Mouse (Mus musculus) embryonic facial prominence, embryonic 13.5 days (tissue): Measurements from ENCODE around the gene Lyz1. TPM values are rescaled to one million over a fixed set of nuclear protein-coding genes. Genes with fewer than 3 reads are reported as not detected.
"Not testable (repeated sequence)": the region's sequence is repeated elsewhere in the genome, so short reads cannot be mapped to it uniquely, and the experiment has no call there.

Experiments used
- ATAC-seq: fragments of 200-750 bp; cut with Nextera tagmentation; 2 replicates; pipeline ENCODE4 v1.8.0; 2017; ENCODE audit warnings: low read depth; ENCODE audit not compliant: insufficient number of reproducible peaks, insufficient read depth, low FRiP score, low TSS enrichment
- H3K27ac ChIP-seq: fragments of 300-500 bp; sonication (generic); 2 replicates; pipeline ENCODE4 v1.5.1; 2015; ENCODE audit warnings: moderate library complexity, mild to moderate bottlenecking, inconsistent platforms
- H3K27me3 ChIP-seq: fragments of 300-500 bp; sonication (generic); 2 replicates; pipeline ENCODE4 v1.6.1; 2015; ENCODE audit warnings: mild to moderate bottlenecking, inconsistent platforms
- H3K36me3 ChIP-seq: fragments of 300-500 bp; sonication (generic); 2 replicates; pipeline ENCODE4 v1.6.1; 2015; ENCODE audit warnings: mild to moderate bottlenecking, inconsistent platforms
- H3K4me1 ChIP-seq: fragments of 300-500 bp; sonication (generic); 2 replicates; pipeline ENCODE4 v1.6.1; 2015; ENCODE audit warnings: inconsistent platforms
- H3K4me2 ChIP-seq: fragments of 300-500 bp; sonication (generic); 2 replicates; pipeline ENCODE4 v1.6.1; 2015; ENCODE audit warnings: moderate library complexity, mild to moderate bottlenecking, inconsistent platforms
- H3K4me3 ChIP-seq: fragments of 300-500 bp; sonication (generic); 2 replicates; pipeline ENCODE4 v1.5.1; 2015; ENCODE audit warnings: mild to moderate bottlenecking, inconsistent platforms
- H3K9ac ChIP-seq: fragments of 300-500 bp; sonication (generic); 2 replicates; pipeline ENCODE4 v1.6.1; 2015; ENCODE audit warnings: mild to moderate bottlenecking, inconsistent platforms
- H3K9me3 ChIP-seq: fragments of 300-500 bp; sonication (generic); 2 replicates; pipeline ENCODE4 v1.6.1; 2016; ENCODE audit warnings: inconsistent platforms
- WGBS: fragments of 180-500 bp; shearing (Covaris S2); methylation state at CpG from one replicate; pipeline ENCODE4 v1.1.7; 2015; ENCODE audit warnings: mixed read lengths; 5-methylcytosine and 5-hydroxymethylcytosine counted together
- polyA plus RNA-seq: library from polyadenylated mRNA; unstranded; fragments of >200 nt; fragmentation: Nextera tagmentation; extraction: Ambion mirVana; gene quantifications from 2 replicates; pipeline ENCODE4 v1.2.1, GENCODE M21; 2015

Lyz1 gene
- polyA plus RNA-seq, 1 experiment from 2014 or later, result not detected

- Histone ChIP-seq H3K9ac (no peak overlapping the region), H3K9me3 (no peaks in the 10 kb centered on the region), H3K27ac (no peak overlapping the region), H3K4me2 (no peak overlapping the region), H3K36me3 (no peaks in the 10 kb centered on the region), H3K4me3 (no peak overlapping the region), H3K4me1 (no peaks in the 10 kb centered on the region), H3K27me3 (no peaks in the 10 kb centered on the region)
- ATAC-seq, result no peak
- 87% methylated on average over 8 of the region's 8 CpGs for WGBS
These were observed 19.5 kb upstream of the Lyz1 start for GRCm38 (mm10) chr10:117312168-117312567.

GRCm38 (mm10) chr10:117304371-117304770 lies 11.7 kb upstream of the Lyz1 start:
- H3K9me3 ChIP-seq, result no peaks in the 10 kb centered on the region
- ATAC-seq, result no peak
- no peaks in the 10 kb centered on the region for H3K36me3 ChIP-seq
- no peak overlapping the region for H3K27ac ChIP-seq
- H3K4me3 ChIP-seq, result no peak overlapping the region
- H3K4me1 ChIP-seq, result no peaks in the 10 kb centered on the region
- WGBS, result 92% methylated on average over 5 of the region's 5 CpGs
- H3K9ac ChIP-seq, result no peak overlapping the region
- no peaks in the 10 kb centered on the region for H3K27me3 ChIP-seq
- H3K4me2 ChIP-seq, result no peak overlapping the region

GRCm38 (mm10) chr10:117301688-117302087 lies 9.0 kb upstream of the Lyz1 start:
- Histone ChIP-seq H3K4me1 (no peaks in the 10 kb centered on the region), H3K27ac (no peak overlapping the region), H3K4me3 (no peak overlapping the region), H3K9me3 (no peaks in the 10 kb centered on the region), H3K4me2 (no peak overlapping the region), H3K36me3 (no peaks in the 10 kb centered on the region), H3K9ac (no peak overlapping the region), H3K27me3 (no peaks in the 10 kb centered on the region)
- ATAC-seq, result no peak
- 84% methylated on average over 1 of the region's 1 CpGs for WGBS

GRCm38 (mm10) chr10:117299901-117300520 lies 7.3 kb upstream of the Lyz1 start:
- ATAC-seq, result no peak

GRCm38 (mm10) chr10:117299106-117299505 lies 6.4 kb upstream of the Lyz1 start:
- WGBS, result 87% methylated on average over 4 of the region's 4 CpGs
- ATAC-seq, result no peak
- H3K4me2 ChIP-seq, result no peak overlapping the region
- H3K4me3 ChIP-seq, result no peak overlapping the region
- no peak overlapping the region for H3K27ac ChIP-seq
- no peak overlapping the region for H3K9ac ChIP-seq
- H3K4me1 ChIP-seq, result no peaks in the 10 kb centered on the region
- H3K27me3 ChIP-seq, result no peaks in the 10 kb centered on the region
- H3K9me3 ChIP-seq, result no peaks in the 10 kb centered on the region
- no peaks in the 10 kb centered on the region for H3K36me3 ChIP-seq

More at GRCm38 (mm10) chr10:117299901-117300520, 7.3 kb upstream of the Lyz1 start:
- H3K4me1 ChIP-seq, result no peaks in the 10 kb centered on the region
- H3K4me3 ChIP-seq, result no peak overlapping the region
- H3K4me2 ChIP-seq, result no peak overlapping the region
- no peaks in the 10 kb centered on the region for H3K9me3 ChIP-seq
- WGBS, result 79% methylated on average over 5 of the region's 5 CpGs
- no peaks in the 10 kb centered on the region for H3K36me3 ChIP-seq
- H3K9ac ChIP-seq, result no peak overlapping the region
- no peaks in the 10 kb centered on the region for H3K27me3 ChIP-seq
- H3K27ac ChIP-seq, result no peak overlapping the region

GRCm38 (mm10) chr10:117298336-117298735 lies 5.7 kb upstream of the Lyz1 start:
- no peak overlapping the region for H3K4me3 ChIP-seq
- 76% methylated on average over 6 of the region's 6 CpGs for WGBS
- H3K9ac ChIP-seq, result no peak overlapping the region
- H3K27ac ChIP-seq, result no peak overlapping the region
- no peak overlapping the region for H3K4me2 ChIP-seq
- no peaks in the 10 kb centered on the region for H3K36me3 ChIP-seq
- ATAC-seq, result no peak
- no peaks in the 10 kb centered on the region for H3K4me1 ChIP-seq
- H3K9me3 ChIP-seq, result no peaks in the 10 kb centered on the region
- H3K27me3 ChIP-seq, result no peaks in the 10 kb centered on the region

- H3K4me1 ChIP-seq, H3K9ac ChIP-seq, ATAC-seq, H3K27me3 ChIP-seq, H3K4me3 ChIP-seq, H3K36me3 ChIP-seq, H3K9me3 ChIP-seq, H3K4me2 ChIP-seq, H3K27ac ChIP-seq: not testable (repeated sequence)
- 88% methylated on average over 6 of the region's 6 CpGs for WGBS
These were observed 1.7 kb downstream of the Lyz1 start for GRCm38 (mm10) chr10:117290936-117291335.

- H3K9me3 ChIP-seq, result no peaks in the 10 kb centered on the region
- no peak overlapping the region for H3K4me2 ChIP-seq
- no peak overlapping the region for H3K9ac ChIP-seq
- no peak overlapping the region for H3K27ac ChIP-seq
- no peak for ATAC-seq
- no peak overlapping the region for H3K4me3 ChIP-seq
- H3K36me3 ChIP-seq, result no peaks in the 10 kb centered on the region
- H3K4me1 ChIP-seq, result no peaks in the 10 kb centered on the region
- WGBS, result 44% methylated on average over 6 of the region's 6 CpGs
- H3K27me3 ChIP-seq, result no peaks in the 10 kb centered on the region
These were observed 2.4 kb downstream of the Lyz1 start for GRCm38 (mm10) chr10:117290046-117290870.

GRCm38 (mm10) chr10:117289034-117289505 lies 3.6 kb downstream of the Lyz1 start:
- not testable (repeated sequence) for ATAC-seq, H3K4me1 ChIP-seq, H3K4me2 ChIP-seq, H3K9ac ChIP-seq, H3K4me3 ChIP-seq, H3K27ac ChIP-seq, H3K9me3 ChIP-seq, H3K36me3 ChIP-seq, H3K27me3 ChIP-seq
- 89% methylated on average over 5 of the region's 5 CpGs for WGBS

GRCm38 (mm10) chr10:117288197-117289033 lies 4.3 kb downstream of the Lyz1 start:
- no peak overlapping the region for H3K9ac ChIP-seq
- H3K27ac ChIP-seq, result no peak overlapping the region
- no peak for ATAC-seq
- no peak overlapping the region for H3K4me3 ChIP-seq
- no peaks in the 10 kb centered on the region for H3K36me3 ChIP-seq
- H3K27me3 ChIP-seq, result no peaks in the 10 kb centered on the region
- WGBS, result 93% methylated on average over 9 of the region's 9 CpGs
- no peak overlapping the region for H3K4me2 ChIP-seq
- no peaks in the 10 kb centered on the region for H3K4me1 ChIP-seq
- H3K9me3 ChIP-seq, result no peaks in the 10 kb centered on the region

- Histone ChIP-seq H3K4me1 (no peaks in the 10 kb centered on the region), H3K9ac (no peak overlapping the region), H3K9me3 (no peaks in the 10 kb centered on the region), H3K4me3 (no peak overlapping the region), H3K36me3 (no peaks in the 10 kb centered on the region), H3K27ac (no peak overlapping the region), H3K4me2 (no peak overlapping the region), H3K27me3 (no peaks in the 10 kb centered on the region)
- WGBS, result 78% methylated on average over 3 of the region's 3 CpGs
- no peak for ATAC-seq
These were observed 5.3 kb downstream of the Lyz1 start for GRCm38 (mm10) chr10:117287226-117287850.
